Mouse (Mus musculus): ENCODE data around the gene Fbxw8. TPM values are rescaled to one million over a fixed set of nuclear protein-coding genes. Genes with fewer than 3 reads are reported as not detected.
A peak's percentile ranks its signal among the peaks of the same experiment; 100 is the strongest.

Fbxw8 gene
- total and polyA plus RNA-seq, 2 experiments, result 15.9 to 31.7 TPM

GRCm38 (mm10) chr5:118099870-118100478 is 55.3 kb downstream of the Fbxw8 start:
- no peak for TF ChIP-seq POLR2A (IDR thresholded peaks at IDR 0.05; ENCODE audit: extremely low read depth, insufficient read depth, low read length)
- no peak for TF ChIP-seq CTCF (IDR thresholded peaks at IDR 0.05; ENCODE audit: low read depth, low read length)
- Histone ChIP-seq H3K4me3 (ENCODE audit: insufficient read depth, low read depth, low read length) (no peak overlapping the region), H3K27ac (replicated peaks; ENCODE audit: insufficient read depth, low read depth, low read length) (no peak overlapping the region), H3K27me3 (ENCODE audit: control insufficient read depth, insufficient read depth, low read length) (no peaks in the 10 kb centered on the region), H3K4me1 (ENCODE audit: control insufficient read depth, insufficient read depth, low read length) (peaks cover 3% of the 10 kb centered on the region), H3K36me3 (ENCODE audit: control insufficient read depth, insufficient read depth, low read length) (0 out of 2 replicates have a peak, but pooled peaks cover 3% of the 10 kb centered on the region), H3K9ac (ENCODE audit: low read depth, low read length) (no peak overlapping the region), H3K79me2 (ENCODE audit: control insufficient read depth, insufficient read depth, low read length) (no peaks in the 10 kb centered on the region)
- DNase-seq (ENCODE audit: extremely low read depth, low read depth, low spot score), result no peak
- 94% methylated on average over 8 of the region's 8 CpGs for WGBS

- Histone ChIP-seq H3K36me3 (ENCODE audit: control insufficient read depth, insufficient read depth, low read length) (0 out of 2 replicates have a peak, but pooled peaks cover 3% of the 10 kb centered on the region), H3K4me3 (ENCODE audit: insufficient read depth, low read depth, low read length) (no peak overlapping the region), H3K4me1 (ENCODE audit: control insufficient read depth, insufficient read depth, low read length) (peaks cover 3% of the 10 kb centered on the region), H3K79me2 (ENCODE audit: control insufficient read depth, insufficient read depth, low read length) (no peaks in the 10 kb centered on the region), H3K9ac (ENCODE audit: low read depth, low read length) (no peak overlapping the region), H3K27me3 (ENCODE audit: control insufficient read depth, insufficient read depth, low read length) (no peaks in the 10 kb centered on the region), H3K27ac (replicated peaks; ENCODE audit: insufficient read depth, low read depth, low read length) (no peak overlapping the region)
- WGBS, result 92% methylated on average over 11 of the region's 11 CpGs
- DNase-seq (ENCODE audit: extremely low read depth, low read depth, low spot score), result no peak
- TF ChIP-seq POLR2A (IDR thresholded peaks at IDR 0.05; ENCODE audit: extremely low read depth, insufficient read depth, low read length) (no peak), CTCF (IDR thresholded peaks at IDR 0.05; ENCODE audit: low read depth, low read length) (no peak)
Measured at GRCm38 (mm10) chr5:118099069-118099869, 56.0 kb downstream of the Fbxw8 start.

GRCm38 (mm10) chr5:118096317-118096716 is 58.9 kb downstream of the Fbxw8 start:
- Histone ChIP-seq H3K4me3 (ENCODE audit: insufficient read depth, low read depth, low read length) (no peak overlapping the region), H3K27ac (replicated peaks; ENCODE audit: insufficient read depth, low read depth, low read length) (no peak overlapping the region), H3K27me3 (ENCODE audit: control insufficient read depth, insufficient read depth, low read length) (no peaks in the 10 kb centered on the region), H3K9ac (ENCODE audit: low read depth, low read length) (no peak overlapping the region), H3K79me2 (ENCODE audit: control insufficient read depth, insufficient read depth, low read length) (no peaks in the 10 kb centered on the region; the same call in 1 of the 2 replicates), H3K36me3 (ENCODE audit: control insufficient read depth, insufficient read depth, low read length) (0 out of 2 replicates have a peak, but pooled peaks cover 3% of the 10 kb centered on the region), H3K4me1 (ENCODE audit: control insufficient read depth, insufficient read depth, low read length) (no peaks in the 10 kb centered on the region)
- peak; percentile 42 for DNase-seq (ENCODE audit: extremely low read depth, low read depth, low spot score)
- TF ChIP-seq CTCF (IDR thresholded peaks at IDR 0.05; ENCODE audit: low read depth, low read length) (no peak), POLR2A (IDR thresholded peaks at IDR 0.05; ENCODE audit: extremely low read depth, insufficient read depth, low read length) (no peak)
- 59% methylated on average over 3 of the region's 3 CpGs for WGBS

- H3K36me3 ChIP-seq (ENCODE audit: control insufficient read depth, insufficient read depth, low read length), result 0 out of 2 replicates have a peak, but pooled peaks cover 3% of the 10 kb centered on the region
- no peaks in the 10 kb centered on the region for H3K4me1 ChIP-seq (ENCODE audit: control insufficient read depth, insufficient read depth, low read length)
- H3K4me3 ChIP-seq (ENCODE audit: insufficient read depth, low read depth, low read length), result no peak overlapping the region
- H3K79me2 ChIP-seq (ENCODE audit: control insufficient read depth, insufficient read depth, low read length), result no peaks in the 10 kb centered on the region; the same call in 1 of the 2 replicates
- WGBS, result 67% methylated on average over 4 of the region's 4 CpGs
- H3K27me3 ChIP-seq (ENCODE audit: control insufficient read depth, insufficient read depth, low read length), result no peaks in the 10 kb centered on the region
- no peak for TF ChIP-seq POLR2A (IDR thresholded peaks at IDR 0.05; ENCODE audit: extremely low read depth, insufficient read depth, low read length)
- DNase-seq (ENCODE audit: extremely low read depth, low read depth, low spot score), result no peak
- no peak overlapping the region for H3K27ac ChIP-seq (replicated peaks; ENCODE audit: insufficient read depth, low read depth, low read length)
- H3K9ac ChIP-seq (ENCODE audit: low read depth, low read length), result no peak overlapping the region
Measured at GRCm38 (mm10) chr5:118095849-118096248, 59.4 kb downstream of the Fbxw8 start.

- Histone ChIP-seq H3K4me1 (ENCODE audit: control insufficient read depth, insufficient read depth, low read length) (no peaks in the 10 kb centered on the region), H3K9ac (ENCODE audit: low read depth, low read length) (no peak overlapping the region), H3K27me3 (ENCODE audit: control insufficient read depth, insufficient read depth, low read length) (no peaks in the 10 kb centered on the region), H3K4me3 (ENCODE audit: insufficient read depth, low read depth, low read length) (no peak overlapping the region), H3K27ac (replicated peaks; ENCODE audit: insufficient read depth, low read depth, low read length) (no peak overlapping the region), H3K36me3 (ENCODE audit: control insufficient read depth, insufficient read depth, low read length) (peaks cover 4% of the 10 kb centered on the region; the same call in 1 of the 2 replicates), H3K79me2 (ENCODE audit: control insufficient read depth, insufficient read depth, low read length) (no peaks in the 10 kb centered on the region; the same call in 1 of the 2 replicates)
- TF ChIP-seq POLR2A (IDR thresholded peaks at IDR 0.05; ENCODE audit: extremely low read depth, insufficient read depth, low read length) (no peak), CTCF (IDR thresholded peaks at IDR 0.05; ENCODE audit: low read depth, low read length) (no peak)
- WGBS, result 87% methylated on average over 11 of the region's 11 CpGs
- no peak for DNase-seq (ENCODE audit: extremely low read depth, low read depth, low spot score)
Measured at GRCm38 (mm10) chr5:118095433-118095832, 59.8 kb downstream of the Fbxw8 start.
